In the genomic region with DNA sequence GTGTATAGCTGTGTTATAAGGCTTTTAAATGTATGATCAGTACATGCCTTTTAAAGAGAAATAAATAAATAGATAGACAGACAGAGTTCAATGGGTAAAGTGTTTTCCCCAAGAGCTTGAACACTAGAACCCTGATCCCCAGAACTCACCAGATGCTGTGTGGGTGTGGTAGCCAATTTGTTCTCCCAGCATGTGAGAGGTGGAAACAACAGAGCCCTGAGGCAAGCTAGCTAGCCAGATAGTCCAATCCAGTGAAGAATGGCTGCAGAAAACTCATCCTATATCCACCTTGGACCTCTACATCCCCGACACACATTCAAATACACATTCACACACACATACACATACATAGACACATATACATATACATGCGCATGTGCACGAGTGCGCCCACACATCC, we compare ENCODE assay signal across 28 mouse cellular contexts.
"Had no signal": no experiment of that assay in that cellular context is flagged by ENCODE, and none has a peak within 500 bp of the region (broad histone marks: within the 10 kb centered on the region; RNA-seq: fewer than 3 reads in every experiment).

No protein-coding gene starts in this region.

- H3K9me3 ChIP-seq: embryonic facial prominence, embryonic 10.5 days; embryonic facial prominence, embryonic 12.5 days; embryonic facial prominence, embryonic 13.5 days; embryonic facial prominence, embryonic 15.5 days; forebrain, embryonic 10.5 days; forebrain, embryonic 12.5 days; forebrain, embryonic 13.5 days; forebrain, embryonic 15.5 days had no signal

- H3K27ac ChIP-seq: embryonic facial prominence, embryonic 10.5 days; embryonic facial prominence, embryonic 12.5 days; embryonic facial prominence, embryonic 13.5 days; embryonic facial prominence, embryonic 15.5 days; forebrain, embryonic 10.5 days; forebrain, embryonic 12.5 days; forebrain, embryonic 13.5 days; forebrain, embryonic 15.5 days; gastrocnemius, adult 2 months had no signal

- H3K9ac ChIP-seq: embryonic facial prominence, embryonic 12.5 days; embryonic facial prominence, embryonic 13.5 days; embryonic facial prominence, embryonic 15.5 days; forebrain, embryonic 12.5 days; forebrain, embryonic 13.5 days; forebrain, embryonic 15.5 days; forebrain, postnatal 0 days had no signal

- DNase-seq: cerebellum, adult 2 months; cerebellum, adult 8-10 months; cerebellum, adult 9-10 months; cerebellum, adult 9-11 months; cerebellum, postnatal 10 days; cerebellum, postnatal 14 days; cerebellum, postnatal 25 days; cerebellum, postnatal 36 days; embryo, embryonic 11 days; forebrain, postnatal 0 days; gastrocnemius, adult 2 months; gastrocnemius, postnatal 10 days; gastrocnemius, postnatal 14 days; gastrocnemius, postnatal 25 days; gastrocnemius, postnatal 36 days; heart, adult 11 months; heart, adult 18-20 months had no signal

- H3K4me2 ChIP-seq: embryonic facial prominence, embryonic 12.5 days; embryonic facial prominence, embryonic 13.5 days; embryonic facial prominence, embryonic 15.5 days; forebrain, embryonic 12.5 days; forebrain, embryonic 13.5 days; forebrain, embryonic 15.5 days had no signal

- H3K36me3 ChIP-seq: embryonic facial prominence, embryonic 10.5 days; embryonic facial prominence, embryonic 12.5 days; embryonic facial prominence, embryonic 13.5 days; embryonic facial prominence, embryonic 15.5 days; forebrain, embryonic 10.5 days; forebrain, embryonic 12.5 days; forebrain, embryonic 15.5 days had no signal

- H3K4me1 ChIP-seq: embryonic facial prominence, embryonic 12.5 days had no signal

- ATAC-seq: forebrain, embryonic 13.5 days; forebrain, embryonic 14.5 days; forebrain, embryonic 15.5 days; forebrain, embryonic 16.5 days; forebrain, postnatal 0 days had no signal

- H3K4me3 ChIP-seq: embryonic facial prominence, embryonic 10.5 days; embryonic facial prominence, embryonic 12.5 days; embryonic facial prominence, embryonic 13.5 days; embryonic facial prominence, embryonic 15.5 days; erythroblast, embryonic 14.5 days; forebrain, embryonic 10.5 days; forebrain, embryonic 12.5 days; forebrain, embryonic 13.5 days; forebrain, embryonic 15.5 days; gastrocnemius, adult 2 months had no signal
